Mouse (Mus musculus): Measurements from ENCODE around the gene Sytl4.

Gene Sytl4

DNA sequence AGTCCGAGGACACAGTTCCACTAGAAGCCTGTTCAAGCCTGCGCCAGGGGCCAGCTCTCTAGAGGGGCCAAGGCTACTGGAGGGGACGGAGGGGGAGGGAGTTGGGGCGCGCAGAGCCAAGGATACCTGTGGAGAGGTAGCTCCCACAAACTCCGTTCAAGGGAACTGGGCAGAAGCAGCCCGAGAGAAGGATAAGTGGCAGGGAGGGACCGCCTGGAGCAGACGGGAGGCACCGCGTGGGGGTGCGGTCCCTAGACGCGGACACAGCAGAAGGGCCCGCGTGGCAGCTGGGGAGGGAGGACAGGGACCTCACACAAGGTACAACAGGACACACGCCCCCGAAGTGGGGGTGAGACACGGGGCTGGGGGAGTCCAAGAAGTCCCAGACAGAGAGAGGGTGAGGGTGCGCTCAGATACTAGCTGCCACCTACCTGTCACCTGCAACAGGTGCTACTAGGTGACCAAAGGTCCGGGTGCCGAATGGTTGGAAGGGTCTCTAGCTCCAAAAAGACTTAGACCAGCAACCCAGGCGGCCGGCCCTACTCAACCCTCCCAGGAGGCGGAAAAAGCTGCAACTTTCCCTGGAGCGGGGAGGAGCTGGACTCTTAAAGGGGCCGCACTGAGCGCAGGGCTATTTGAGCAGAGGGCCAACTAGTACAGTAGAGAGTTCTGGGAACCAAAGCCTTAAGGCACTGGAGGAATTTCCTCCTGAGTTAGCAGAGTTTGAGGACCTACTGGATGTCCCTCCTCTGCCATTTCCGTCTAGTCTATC, at the start of gene Sytl4:
TSS of gene Sytl4 (minus strand) at position 582 of the 772 bp plus-strand sequence.
- DNase-seq (ENCODE audit: low spot score) = no peak

GRCm38 (mm10) chrX:134020664-134021063, 39.1 kb upstream of the Sytl4 start:
- DNase-seq (ENCODE audit: low spot score) = no peak

GRCm38 (mm10) chrX:134019005-134019404, 37.4 kb upstream of the Sytl4 start:
- no peak for DNase-seq (ENCODE audit: low spot score)

DNA sequence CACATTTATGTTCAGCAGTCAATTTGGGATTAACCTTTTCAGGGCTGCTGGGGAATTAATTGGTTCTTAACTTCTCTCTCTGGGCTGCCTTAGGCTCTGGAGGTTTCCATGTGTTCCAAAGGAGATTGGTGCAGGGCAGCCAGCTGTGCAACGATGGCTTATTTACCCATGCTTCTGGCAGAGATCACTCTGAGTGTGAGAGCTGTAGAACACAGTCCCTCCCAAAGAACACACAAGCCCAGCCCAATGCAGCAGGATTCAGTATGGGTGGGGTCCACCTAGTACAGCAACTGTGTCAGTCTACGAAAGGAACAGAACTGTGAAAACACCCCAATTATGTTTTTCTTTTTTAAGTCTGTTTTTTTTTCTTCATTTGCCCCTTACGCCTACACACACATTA, 14.3 kb upstream of the Sytl4 start:
- no peak for DNase-seq (ENCODE audit: low spot score)

- no peak for DNase-seq (ENCODE audit: low spot score)
Measured at GRCm38 (mm10) chrX:133964615-133965014, 17.0 kb downstream of the Sytl4 start.

GRCm38 (mm10) chrX:133960617-133961016, 21.0 kb downstream of the Sytl4 start:
- no peak for DNase-seq (ENCODE audit: low spot score)

- no peak for DNase-seq (ENCODE audit: low spot score)
Measured at GRCm38 (mm10) chrX:133954661-133955060, 27.0 kb downstream of the Sytl4 start.

GRCm38 (mm10) chrX:133947427-133947826, 34.2 kb downstream of the Sytl4 start:
- DNase-seq (ENCODE audit: low spot score) = no peak

GRCm38 (mm10) chrX:133939561-133939960, 42.1 kb downstream of the Sytl4 start:
- no peak for DNase-seq (ENCODE audit: low spot score)

DNA sequence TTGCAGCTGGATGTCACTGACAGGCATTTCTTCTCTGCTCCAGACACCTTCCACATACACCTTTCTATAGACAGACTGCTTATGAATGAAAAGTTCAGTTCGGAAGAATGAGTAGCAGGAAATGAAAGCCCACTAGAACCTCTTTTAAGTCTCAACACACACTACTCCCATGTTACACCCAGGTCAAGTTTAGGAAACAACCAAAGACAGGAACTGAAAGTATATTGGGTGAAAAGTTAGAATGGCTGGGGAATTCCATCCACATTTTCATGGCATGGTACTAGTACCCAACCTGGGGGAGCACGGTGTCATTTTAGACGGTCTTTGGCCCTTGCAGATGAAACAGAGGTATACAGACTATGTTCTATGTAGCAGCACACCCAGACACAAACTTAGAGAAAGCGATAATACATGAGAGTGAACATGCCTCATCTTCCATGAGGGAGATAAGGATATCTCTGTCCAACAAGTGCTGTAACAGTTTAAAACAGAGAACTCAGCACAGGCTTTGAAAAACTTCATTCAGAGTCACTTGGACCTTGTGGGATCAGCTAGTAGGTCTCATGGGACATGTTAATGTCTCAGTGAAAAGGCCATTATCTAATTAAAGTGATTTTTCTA, 44.9 kb downstream of the Sytl4 start:
- no peak for DNase-seq (ENCODE audit: low spot score)

- DNase-seq (ENCODE audit: low spot score) = no peak
Measured at GRCm38 (mm10) chrX:133931302-133932013, 50.2 kb downstream of the Sytl4 start.

- DNase-seq (ENCODE audit: low spot score) = no peak
Measured at GRCm38 (mm10) chrX:133926760-133927159, 54.9 kb downstream of the Sytl4 start.

DNA sequence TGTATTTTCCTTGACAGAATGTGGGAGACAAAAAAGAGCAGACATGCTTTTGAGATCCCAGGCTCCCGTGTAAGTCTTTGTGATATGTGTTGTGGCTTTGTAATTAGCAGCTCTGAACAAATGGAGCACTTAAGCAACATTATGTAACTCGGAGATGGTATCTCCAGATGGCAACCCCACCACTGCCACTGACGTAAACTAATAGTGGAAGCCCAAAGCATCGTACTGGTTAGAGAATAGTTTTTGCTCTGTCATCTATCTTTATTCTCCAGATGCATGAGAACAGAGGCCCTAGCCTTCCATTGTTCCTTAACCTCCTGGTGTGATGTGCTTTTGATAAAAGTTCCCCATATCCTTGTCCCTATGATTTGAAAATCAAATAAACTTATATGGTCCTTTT, 60.4 kb downstream of the Sytl4 start:
- no peak for DNase-seq (ENCODE audit: low spot score)

GRCm38 (mm10) chrX:133914219-133914618, 67.4 kb downstream of the Sytl4 start:
- no peak for DNase-seq (ENCODE audit: low spot score)

DNA sequence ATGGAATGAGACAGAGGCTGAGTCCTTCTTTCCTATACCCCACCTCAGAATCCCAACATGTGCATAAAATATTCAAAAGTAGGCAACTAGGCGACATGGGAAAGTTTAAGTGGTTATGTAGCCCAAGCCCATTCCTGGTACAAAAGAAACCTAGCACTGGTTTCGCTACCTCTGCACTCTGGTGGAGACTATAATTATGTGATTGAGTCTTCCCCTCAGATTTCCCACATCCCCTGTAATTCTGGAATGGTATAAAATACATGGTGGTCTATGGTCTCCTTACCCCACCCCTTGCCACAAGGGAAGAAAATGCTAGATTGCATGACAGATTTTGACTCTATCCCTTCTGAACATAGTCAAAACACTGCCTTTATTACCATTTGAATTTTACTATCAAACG, 68.6 kb downstream of the Sytl4 start:
- no peak for DNase-seq (ENCODE audit: low spot score)

- no peak for DNase-seq (ENCODE audit: low spot score)
Measured at GRCm38 (mm10) chrX:133911397-133912103, 70.1 kb downstream of the Sytl4 start.

DNA sequence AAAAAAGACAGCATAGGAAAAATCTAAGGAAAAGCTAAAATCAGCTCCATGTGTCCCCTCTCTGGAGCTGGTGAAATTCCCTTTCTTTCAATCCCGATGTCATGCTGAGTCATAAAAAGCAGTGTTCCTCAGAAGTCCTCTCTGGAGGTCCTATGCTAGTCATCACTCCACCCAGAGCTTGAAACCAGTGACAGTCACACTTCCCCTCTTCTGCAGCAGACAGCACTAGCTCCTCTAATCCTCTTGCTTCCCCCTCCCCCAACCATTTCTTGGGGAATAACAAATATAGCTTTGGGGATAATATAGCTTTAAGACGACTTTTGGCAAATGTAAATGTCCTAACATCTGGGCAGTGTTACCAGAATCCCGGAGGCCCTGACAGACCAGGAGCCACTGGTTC, 73.4 kb downstream of the Sytl4 start, which contains the start of gene Srpx2:
TSS of gene Srpx2 (plus strand) at position 166 of the 400 bp plus-strand sequence.
- no peak for DNase-seq (ENCODE audit: low spot score)

DNA sequence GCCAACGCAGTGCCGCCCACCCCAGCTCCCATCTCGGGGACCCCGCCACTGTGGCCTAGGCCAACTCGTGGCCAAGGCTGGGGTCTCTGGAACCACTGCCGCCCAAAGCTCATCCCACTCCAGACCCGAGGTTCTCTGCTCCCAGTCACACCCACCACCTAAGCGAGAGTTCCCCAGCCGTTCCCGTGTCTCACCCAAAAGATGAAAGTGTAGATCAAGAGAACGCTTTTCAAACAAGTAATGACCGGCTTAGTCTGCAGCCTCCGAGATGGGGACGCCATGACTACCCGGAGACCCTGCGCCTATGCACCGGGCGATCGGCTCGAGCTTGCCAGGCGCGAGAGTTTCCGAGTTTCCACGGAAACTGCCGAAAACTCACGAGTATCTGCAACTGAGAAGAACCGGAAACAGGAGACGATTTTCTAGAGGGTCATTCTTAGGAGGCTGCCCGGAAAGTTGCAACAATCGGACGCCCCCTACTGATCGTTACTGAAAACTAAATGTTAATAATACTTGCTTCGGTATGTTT, 83.5 kb downstream of the Sytl4 start, which contains the start of gene Tspan6:
TSS of gene Tspan6 (minus strand) at position 416 of the 529 bp plus-strand sequence.
- DNase-seq (ENCODE audit: low spot score) = peak; percentile 17

GRCm38 (mm10) chrX:133888111-133888510, 93.5 kb downstream of the Sytl4 start:
- no peak for DNase-seq (ENCODE audit: low spot score)

DNA sequence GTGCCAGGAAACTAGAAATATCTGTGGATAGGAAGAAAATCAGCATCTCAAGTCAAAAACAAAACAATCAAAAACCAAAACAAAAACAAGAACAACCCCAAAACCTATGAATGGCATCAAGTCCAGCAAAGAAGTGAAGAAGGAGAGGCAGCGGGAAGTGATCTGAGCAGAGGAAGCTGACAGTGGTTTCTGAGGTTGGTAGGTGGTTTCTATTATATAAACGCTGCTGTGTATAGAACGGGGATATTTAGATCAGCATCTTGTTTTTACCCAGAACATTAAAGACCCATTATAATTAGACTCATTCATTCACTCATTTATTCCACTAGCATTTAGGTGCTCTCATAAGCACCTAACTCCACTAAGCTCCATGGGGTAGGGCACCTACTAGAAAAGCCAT, 94.3 kb downstream of the Sytl4 start:
- no peak for DNase-seq (ENCODE audit: low spot score)
